Mouse (Mus musculus): ENCODE measurements around the gene Kifc3.

The Kifc3 gene

GRCm38 (mm10) chr8:95134186-95134585 lies 68.4 kb downstream of the Kifc3 start:
- DNase-seq (ENCODE audit: low spot score in 2 of 2), result no peak

GRCm38 (mm10) chr8:95131983-95132382 lies 70.6 kb downstream of the Kifc3 start:
- no peak for DNase-seq (ENCODE audit: low spot score in 2 of 2)

- no peak for DNase-seq (ENCODE audit: low spot score in 2 of 2)
Observed at GRCm38 (mm10) chr8:95130966-95131537, 71.6 kb downstream of the Kifc3 start.

GRCm38 (mm10) chr8:95128750-95129260 lies 73.8 kb downstream of the Kifc3 start:
- DNase-seq (ENCODE audit: low spot score in 2 of 2), result no peak

GRCm38 (mm10) chr8:95127658-95128057 lies 75.0 kb downstream of the Kifc3 start:
- DNase-seq (ENCODE audit: low spot score in 2 of 2), result no peak

GRCm38 (mm10) chr8:95126497-95126896 lies 76.1 kb downstream of the Kifc3 start:
- no peak for DNase-seq (ENCODE audit: low spot score in 2 of 2)

- DNase-seq (ENCODE audit: low spot score in 2 of 2), result no peak
Observed at GRCm38 (mm10) chr8:95123455-95123854, 79.2 kb downstream of the Kifc3 start.

GRCm38 (mm10) chr8:95113750-95114149 lies 88.9 kb downstream of the Kifc3 start:
- DNase-seq (ENCODE audit: low spot score in 2 of 2), result no peak

GRCm38 (mm10) chr8:95113108-95113507 lies 89.5 kb downstream of the Kifc3 start:
- DNase-seq (ENCODE audit: low spot score in 2 of 2), result no peak

- no peak for DNase-seq (ENCODE audit: low spot score in 2 of 2)
Observed at GRCm38 (mm10) chr8:95112594-95112993, 90.0 kb downstream of the Kifc3 start.

GRCm38 (mm10) chr8:95107306-95107705 lies 95.3 kb downstream of the Kifc3 start:
- DNase-seq (ENCODE audit: low spot score in 2 of 2), result no peak

- DNase-seq (ENCODE audit: low spot score in 2 of 2), result no peak
Observed at GRCm38 (mm10) chr8:95101972-95102371, 100.6 kb downstream of the Kifc3 start.

- DNase-seq (ENCODE audit: low spot score in 2 of 2), result peak; percentile 54 to 66
Observed at GRCm38 (mm10) chr8:95099009-95099408, 103.6 kb downstream of the Kifc3 start.

GRCm38 (mm10) chr8:95093574-95093973 lies 109.0 kb downstream of the Kifc3 start:
- DNase-seq (ENCODE audit: low spot score in 2 of 2), result no peak

- no peak for DNase-seq (ENCODE audit: low spot score in 2 of 2)
Observed at GRCm38 (mm10) chr8:95085432-95086141, 117.0 kb downstream of the Kifc3 start.

- no peak for DNase-seq (ENCODE audit: low spot score in 2 of 2)
Observed at GRCm38 (mm10) chr8:95084744-95085431, 117.7 kb downstream of the Kifc3 start.

GRCm38 (mm10) chr8:95084261-95084660 lies 118.4 kb downstream of the Kifc3 start:
- no peak for DNase-seq (ENCODE audit: low spot score in 2 of 2)

- no peak for DNase-seq (ENCODE audit: low spot score in 2 of 2)
Observed at GRCm38 (mm10) chr8:95081650-95082049, 121.0 kb downstream of the Kifc3 start.

- peak; percentile 97 to 99 for DNase-seq (ENCODE audit: low spot score in 2 of 2)
Observed at GRCm38 (mm10) chr8:95080381-95081341, 122.0 kb downstream of the Kifc3 start, which contains the start of gene Katnb1. TSS of gene Katnb1 (plus strand) at chr8:95081186.

- DNase-seq (ENCODE audit: low spot score in 2 of 2), result no peak
Observed at GRCm38 (mm10) chr8:95079305-95079704, 123.3 kb downstream of the Kifc3 start.

- no peak for DNase-seq (ENCODE audit: low spot score in 2 of 2)
Observed at GRCm38 (mm10) chr8:95078055-95078454, 124.6 kb downstream of the Kifc3 start.

Data from frontal cortex, postnatal 10 days (tissue).